Mouse (Mus musculus) bone marrow, adult 2 months (tissue): ENCODE measurements at regions not wholly inside any gene's neighbourhood (a gene's known extent, or its start where the extent isn't known, plus 50 kb on each side); places are given as distances from the start of the nearest gene placed in this dataset.

Source experiments
- CTCF ChIP-seq: fragments of 200-500 bp; IDR thresholded peaks from 2 replicates; pipeline ENCODE4 v1.5.1; 2011; ENCODE audit warnings: low read length, control low read depth; ENCODE audit not compliant: control insufficient read depth, insufficient read depth
- POLR2A ChIP-seq: fragments of 200-500 bp; IDR thresholded peaks from 2 replicates; pipeline ENCODE4 v1.6.1; 2011; ENCODE audit warnings: low read depth, mild to moderate bottlenecking, control low read depth, low read length, borderline replicate concordance; ENCODE audit not compliant: control insufficient read depth

DNA sequence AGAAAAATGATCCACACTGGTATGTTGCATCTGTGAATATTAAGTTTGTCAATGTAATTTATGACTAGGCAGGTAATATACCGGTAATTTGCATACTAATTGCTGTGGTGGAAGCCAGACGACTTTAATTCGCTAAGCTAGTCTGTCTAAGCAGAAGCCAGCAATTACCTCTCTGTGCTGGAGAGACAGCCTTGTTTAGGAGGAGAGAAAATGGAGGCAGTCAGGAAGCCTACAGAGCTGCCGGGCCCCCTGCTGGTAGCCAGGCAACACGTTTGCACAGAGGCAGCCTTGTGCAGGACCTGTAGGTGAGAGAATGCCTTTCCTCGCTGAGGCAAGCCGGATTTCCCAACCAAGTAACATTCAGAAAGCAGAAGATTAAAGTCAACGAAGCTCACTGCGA, 91.4 kb upstream of the Zfp366 start:
- TF ChIP-seq CTCF (peak; percentile 93), POLR2A (no peak)
